Mouse (Mus musculus) E14TG2a.4 (cell line): ENCODE measurements at regions not wholly inside any gene's neighbourhood (a gene's known extent, or its start where the extent isn't known, plus 50 kb on each side); places are given as distances from the start of the nearest gene placed in this dataset.

Experiments used
- CTCF ChIP-seq: conservative IDR thresholded peaks from 2 replicates; pipeline ENCODE4 v1.5.1; 2014; ENCODE audit warnings: low read length
- NANOG ChIP-seq: IDR thresholded peaks from 2 replicates; pipeline ENCODE4 v1.6.1; 2014; ENCODE audit warnings: borderline replicate concordance, low read length, mixed read lengths

GRCm38 (mm10) chr1:90374517-90374916, 170.7 kb downstream of the Ackr3 start:
- no peak for TF ChIP-seq CTCF
- TF ChIP-seq NANOG: no peak
